Mouse (Mus musculus): Measurements from ENCODE around the gene Eef1akmt2. TPM values are rescaled to one million over a fixed set of nuclear protein-coding genes. Genes with fewer than 3 reads are reported as not detected.

Eef1akmt2 gene
- polyA plus RNA-seq, 1 experiment from 2014 or later: 24.1 TPM

- Histone ChIP-seq H3K27ac (no peak overlapping the region), H3K4me3 (replicated peaks) (no peak overlapping the region), H3K4me2 (no peak overlapping the region), H3K36me3 (peaks cover 4% of the 10 kb centered on the region; the same call in 1 of the 2 replicates), H3K9ac (no peak overlapping the region), H3K27me3 (no peaks in the 10 kb centered on the region), H3K9me3 (replicated peaks) (no peaks in the 10 kb centered on the region), H3K4me1 (replicated peaks) (no peaks in the 10 kb centered on the region; the same call in 1 of the 2 replicates)
- ATAC-seq (ENCODE audit: low read depth) (no peak), DNase-seq (no peak)
- 70% methylated on average over 3 of the region's 3 CpGs for WGBS (ENCODE audit: insufficient replicate concordance)
Observed at GRCm38 (mm10) chr7:132820692-132821091, 31.8 kb downstream of the Eef1akmt2 start.

DNA sequence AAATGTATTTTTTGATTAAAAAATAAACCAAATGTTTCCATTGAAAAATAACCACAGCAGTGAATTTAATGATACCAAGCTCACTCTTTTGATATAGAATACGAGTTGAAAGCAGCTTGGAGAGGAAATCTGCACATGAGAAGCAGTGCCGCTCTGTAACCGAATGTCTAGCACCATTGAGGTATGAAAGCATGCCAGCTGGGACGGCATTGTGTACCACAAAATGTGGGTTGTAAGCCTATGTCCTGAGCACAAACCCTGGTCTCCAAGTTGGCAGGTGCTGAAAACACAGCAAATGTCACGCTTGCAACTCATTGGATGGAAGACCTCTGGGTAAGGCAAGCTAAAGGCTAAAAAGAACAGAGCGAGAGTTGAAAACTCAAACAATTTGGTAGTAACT, 35.4 kb downstream of the Eef1akmt2 start:
- Histone ChIP-seq H3K36me3 (no peaks in the 10 kb centered on the region), H3K27ac (no peak overlapping the region), H3K9me3 (replicated peaks) (no peaks in the 10 kb centered on the region), H3K9ac (no peak overlapping the region), H3K4me2 (no peak overlapping the region), H3K27me3 (peaks cover 14% of the 10 kb centered on the region), H3K4me1 (replicated peaks) (peaks cover 20% of the 10 kb centered on the region), H3K4me3 (replicated peaks) (no peak overlapping the region)
- ATAC-seq (ENCODE audit: low read depth) (no peak), DNase-seq (no peak)
- WGBS (ENCODE audit: insufficient replicate concordance): 82% methylated on average over 6 of the region's 6 CpGs

GRCm38 (mm10) chr7:132816528-132816927, 35.9 kb downstream of the Eef1akmt2 start:
- ATAC-seq (ENCODE audit: low read depth): no peak
- Histone ChIP-seq H3K4me2 (no peak overlapping the region), H3K27ac (no peak overlapping the region), H3K4me1 (replicated peaks) (peaks cover 25% of the 10 kb centered on the region), H3K36me3 (no peaks in the 10 kb centered on the region), H3K9me3 (replicated peaks) (no peaks in the 10 kb centered on the region), H3K9ac (no peak overlapping the region), H3K27me3 (peaks cover 14% of the 10 kb centered on the region), H3K4me3 (replicated peaks) (no peak overlapping the region)
- WGBS (ENCODE audit: insufficient replicate concordance): 71% methylated on average over 2 of the region's 2 CpGs
- DNase-seq: no peak

DNA sequence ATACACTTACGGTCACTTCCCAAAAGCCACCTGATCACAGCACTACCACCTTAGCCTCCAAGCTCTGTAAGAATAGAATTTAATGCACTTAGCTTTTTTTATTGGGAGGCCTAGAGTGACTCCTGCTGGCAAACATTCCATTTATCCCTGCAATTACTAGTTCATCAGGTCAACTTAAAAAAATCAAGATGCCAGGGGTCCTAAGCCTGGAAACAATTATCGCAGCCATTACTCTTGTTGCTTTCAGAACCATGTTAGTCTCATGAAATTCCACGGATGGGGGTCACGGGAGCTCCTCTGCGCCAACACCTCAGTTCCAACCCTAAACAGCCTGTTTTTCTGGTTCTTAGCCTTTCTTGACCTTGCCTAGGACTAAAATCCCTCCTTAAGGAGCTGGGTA, 37.4 kb downstream of the Eef1akmt2 start:
- 83% methylated on average over 5 of the region's 5 CpGs for WGBS (ENCODE audit: insufficient replicate concordance)
- Histone ChIP-seq H3K27me3 (peaks cover 14% of the 10 kb centered on the region), H3K36me3 (no peaks in the 10 kb centered on the region), H3K4me3 (replicated peaks) (no peak overlapping the region), H3K27ac (no peak overlapping the region), H3K4me2 (no peak overlapping the region), H3K9ac (no peak overlapping the region), H3K9me3 (replicated peaks) (no peaks in the 10 kb centered on the region), H3K4me1 (replicated peaks) (peaks cover 39% of the 10 kb centered on the region)
- ATAC-seq (ENCODE audit: low read depth): no peak
- no peak for DNase-seq

- Histone ChIP-seq H3K4me3 (replicated peaks) (peak overlapping the region; percentile 76), H3K9me3 (replicated peaks) (no peaks in the 10 kb centered on the region), H3K4me1 (replicated peaks) (peaks cover 49% of the 10 kb centered on the region), H3K36me3 (no peaks in the 10 kb centered on the region), H3K27ac (no peak overlapping the region), H3K9ac (peak overlapping the region; percentile 82), H3K4me2 (peak overlapping the region; percentile 98), H3K27me3 (peaks cover 14% of the 10 kb centered on the region)
- WGBS (ENCODE audit: insufficient replicate concordance): 3% methylated on average over 7 of the region's 7 CpGs
- ATAC-seq (ENCODE audit: low read depth) (no peak), DNase-seq (no peak)
Observed at GRCm38 (mm10) chr7:132814089-132814450, 38.4 kb downstream of the Eef1akmt2 start.

DNA sequence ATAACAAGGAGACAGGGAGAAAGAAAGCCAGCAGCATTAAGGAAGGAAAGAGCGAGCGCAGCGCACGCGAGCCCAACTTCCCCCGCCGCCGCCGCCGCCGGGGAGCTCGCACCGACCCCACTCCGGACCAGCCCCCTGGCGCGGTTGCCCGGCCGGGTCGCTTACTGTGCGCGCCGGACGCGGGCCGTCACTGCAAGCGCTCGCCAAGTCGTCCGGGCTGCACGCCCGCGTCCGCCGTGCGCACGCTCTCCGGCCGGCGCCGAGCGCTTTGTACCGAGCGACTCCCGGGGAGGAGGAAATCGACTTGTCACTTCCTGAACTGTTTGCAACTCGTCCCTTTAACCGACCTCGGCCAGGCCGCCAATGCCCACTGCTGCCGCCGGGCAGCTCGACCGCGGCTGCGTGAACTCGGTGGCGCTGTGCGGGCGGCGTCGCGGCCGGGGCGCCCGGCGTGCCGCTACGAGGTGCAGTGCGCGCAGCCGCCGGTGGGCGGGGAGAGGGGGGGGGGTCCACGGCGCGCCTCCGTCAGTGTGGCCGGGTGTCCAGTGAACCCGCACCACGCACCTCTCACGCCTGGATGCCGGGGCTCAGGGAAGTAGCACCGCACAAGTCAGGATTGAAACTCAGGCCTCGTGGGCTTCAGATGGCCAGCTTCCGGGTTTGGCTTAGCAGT, 38.9 kb downstream of the Eef1akmt2 start, which contains the start of gene Fam53b:
TSS of gene Fam53b (minus strand) at position 471 of the 673 bp plus-strand sequence.
- Histone ChIP-seq H3K27me3 (peaks cover 14% of the 10 kb centered on the region), H3K4me1 (replicated peaks) (peaks cover 54% of the 10 kb centered on the region), H3K4me2 (peak within 1 kb of the TSS; percentile 98), H3K36me3 (no peaks in the 10 kb centered on the region), H3K27ac (peak within 1 kb of the TSS; percentile 82), H3K9me3 (replicated peaks) (no peaks in the 10 kb centered on the region), H3K9ac (peak within 1 kb of the TSS; percentile 82), H3K4me3 (replicated peaks) (peak within 1 kb of the TSS; percentile 76)
- under 1% methylated on average over 85 of the region's 85 CpGs for WGBS (ENCODE audit: insufficient replicate concordance)
- DNase-seq: no peak
- peak; percentile 50 for ATAC-seq (ENCODE audit: low read depth)

DNA sequence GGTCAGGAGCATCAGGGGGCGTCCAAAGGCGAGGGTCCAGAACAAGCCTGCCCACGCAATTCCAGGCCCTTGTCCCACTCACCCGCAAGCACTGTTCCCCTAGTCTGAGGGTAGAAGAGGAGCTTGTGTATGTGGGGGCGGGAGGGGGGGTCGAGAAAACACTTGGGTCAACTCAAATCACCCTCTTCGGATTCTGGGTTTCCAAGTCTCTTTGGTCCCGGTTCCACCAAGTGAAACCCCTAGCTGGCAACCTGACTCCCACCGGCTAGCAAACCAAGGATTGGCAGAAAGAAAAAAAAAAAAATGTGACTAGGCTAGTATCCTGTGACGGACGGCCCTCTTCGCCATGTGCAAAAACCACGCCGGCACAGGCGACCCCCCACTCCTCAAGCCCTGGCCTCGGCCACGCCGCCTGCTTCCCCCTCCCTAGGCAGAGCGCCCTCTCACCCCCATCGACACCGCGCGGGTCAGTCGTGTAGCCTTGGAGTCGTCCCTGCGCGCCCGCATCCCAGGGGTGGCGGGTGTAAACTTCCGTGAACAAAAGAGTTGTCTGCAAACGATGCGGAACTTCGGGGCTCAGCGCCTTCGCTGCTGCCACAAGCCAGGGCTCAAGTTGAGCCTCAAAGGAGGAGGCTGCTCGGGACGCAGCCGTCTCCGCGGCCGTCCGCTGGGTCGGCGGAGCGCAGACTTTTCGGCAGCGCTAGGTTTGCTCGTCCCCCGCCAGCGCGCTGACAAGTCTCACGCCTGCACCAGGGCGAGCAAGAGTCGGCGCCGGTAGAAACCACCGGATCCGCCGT, 39.7 kb downstream of the Eef1akmt2 start:
- ATAC-seq (ENCODE audit: low read depth) (peak; percentile 39), DNase-seq (peak; percentile 42)
- Histone ChIP-seq H3K27ac (peak overlapping the region; percentile 82), H3K4me3 (replicated peaks) (peak overlapping the region; percentile 76), H3K36me3 (no peaks in the 10 kb centered on the region), H3K9me3 (replicated peaks) (no peaks in the 10 kb centered on the region), H3K27me3 (peaks cover 14% of the 10 kb centered on the region), H3K9ac (peak overlapping the region; percentile 82), H3K4me1 (replicated peaks) (peaks cover 62% of the 10 kb centered on the region), H3K4me2 (peak overlapping the region; percentile 98)
- WGBS (ENCODE audit: insufficient replicate concordance): under 1% methylated on average over 59 of the region's 59 CpGs

DNA sequence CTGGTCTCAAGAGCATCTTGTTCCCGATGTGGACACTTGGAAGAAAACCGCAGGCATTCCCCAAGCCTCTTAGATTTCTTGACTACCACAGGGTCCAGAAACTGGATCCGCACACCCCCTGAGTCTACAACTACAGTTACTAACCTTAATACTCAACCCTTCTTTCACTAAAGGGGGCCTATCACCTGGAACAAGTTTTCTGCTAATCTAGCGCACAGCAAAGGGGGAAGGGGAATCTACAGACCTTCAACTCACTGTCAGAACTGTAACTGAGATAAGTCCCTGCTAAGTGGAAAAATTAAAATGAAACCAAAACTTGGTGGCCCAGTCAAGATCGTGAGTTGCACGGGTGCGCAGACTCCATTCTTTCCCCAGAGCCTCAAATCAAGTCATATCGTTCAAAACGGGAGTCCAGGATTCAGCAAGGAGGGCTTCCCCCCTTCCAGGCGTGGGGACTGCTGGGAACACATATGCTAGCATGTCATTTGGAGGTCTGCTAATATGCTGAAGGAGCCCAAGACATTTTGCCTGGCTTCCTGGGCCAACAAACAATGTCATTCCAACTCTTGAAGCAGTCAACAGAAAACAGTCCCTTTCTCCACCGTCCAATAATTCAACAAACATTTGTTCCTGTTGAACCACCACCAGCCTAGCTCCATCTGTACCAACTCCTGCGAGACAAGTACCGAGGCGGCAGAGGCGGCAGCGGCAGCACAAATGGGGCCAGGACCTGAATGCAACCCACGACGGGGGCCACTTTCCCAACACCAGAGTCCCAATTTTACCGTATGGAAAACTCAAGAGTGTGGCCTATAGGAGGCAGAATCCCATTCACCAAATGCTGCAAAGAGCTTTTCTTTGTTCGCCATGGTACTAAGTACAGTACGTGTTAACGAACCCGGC, 40.5 kb downstream of the Eef1akmt2 start:
- Histone ChIP-seq H3K9ac (peak overlapping the region; percentile 82), H3K4me2 (peak overlapping the region; percentile 98), H3K4me3 (replicated peaks) (peak overlapping the region; percentile 76), H3K27ac (peak overlapping the region; percentile 82), H3K27me3 (peaks cover 14% of the 10 kb centered on the region), H3K4me1 (replicated peaks) (peaks cover 70% of the 10 kb centered on the region), H3K36me3 (no peaks in the 10 kb centered on the region), H3K9me3 (replicated peaks) (no peaks in the 10 kb centered on the region)
- DNase-seq (no peak), ATAC-seq (ENCODE audit: low read depth) (peak; percentile 21; the same call in 1 of the 2 replicates)
- 4% methylated on average over 23 of the region's 23 CpGs for WGBS (ENCODE audit: insufficient replicate concordance)

DNA sequence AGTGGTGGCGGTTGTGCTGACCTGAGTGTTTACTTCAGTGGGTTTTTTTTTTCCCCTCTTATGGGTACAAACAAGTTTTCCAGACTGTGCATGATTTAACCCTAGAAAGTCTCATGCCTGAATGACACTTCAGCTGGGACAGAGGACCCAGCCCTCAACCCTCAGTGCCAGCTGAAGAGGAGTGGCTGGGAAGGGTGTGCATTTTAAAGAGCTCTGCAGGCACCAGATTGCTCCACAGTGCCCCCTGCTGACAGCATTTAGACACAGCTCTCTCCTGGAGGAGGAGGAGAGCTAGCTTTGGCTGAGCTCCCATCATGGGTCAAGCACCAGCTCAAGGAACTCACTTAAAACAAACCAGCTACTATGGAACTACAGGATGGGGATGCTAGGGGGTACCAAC, 41.6 kb downstream of the Eef1akmt2 start:
- peaks cover 14% of the 10 kb centered on the region for H3K27me3 ChIP-seq
- peak; percentile 75 for ATAC-seq (ENCODE audit: low read depth)
- H3K4me1 ChIP-seq (replicated peaks): peaks cover 81% of the 10 kb centered on the region
- no peaks in the 10 kb centered on the region for H3K9me3 ChIP-seq (replicated peaks)
- H3K4me3 ChIP-seq (replicated peaks): peak overlapping the region; percentile 76
- H3K36me3 ChIP-seq: no peaks in the 10 kb centered on the region
- H3K4me2 ChIP-seq: peak overlapping the region; percentile 98
- H3K9ac ChIP-seq: peak overlapping the region; percentile 82; the same call in 1 of the 2 replicates
- 81% methylated on average over 1 of the region's 1 CpGs for WGBS (ENCODE audit: insufficient replicate concordance)
- peak; percentile 79 for DNase-seq
- H3K27ac ChIP-seq: peak overlapping the region; percentile 70; the same call in 1 of the 2 replicates

DNA sequence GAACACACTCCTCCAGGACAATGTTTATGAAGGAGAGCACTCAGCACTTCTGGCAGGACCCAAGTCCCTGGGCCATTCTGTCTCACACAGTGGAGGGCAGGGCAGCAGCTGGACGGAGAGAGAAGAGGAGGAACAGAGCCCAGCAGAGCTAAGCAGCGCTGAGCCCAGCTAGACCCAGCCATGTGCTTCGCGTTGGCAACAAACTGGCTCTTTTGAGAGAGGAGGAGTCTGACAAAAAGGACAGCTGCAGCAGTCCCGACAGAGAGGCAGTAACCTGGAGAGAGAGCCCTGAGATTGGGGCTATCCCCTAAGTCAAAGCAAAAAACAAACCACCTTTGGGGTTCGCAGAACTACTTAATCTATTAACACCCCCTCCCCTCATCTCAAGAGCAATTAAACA, 42.1 kb downstream of the Eef1akmt2 start:
- no peak for DNase-seq
- no peaks in the 10 kb centered on the region for H3K9me3 ChIP-seq (replicated peaks)
- no peak for ATAC-seq (ENCODE audit: low read depth)
- no peak overlapping the region for H3K4me3 ChIP-seq (replicated peaks)
- H3K27me3 ChIP-seq: peaks cover 14% of the 10 kb centered on the region
- no peak overlapping the region for H3K4me2 ChIP-seq
- 43% methylated on average over 6 of the region's 6 CpGs for WGBS (ENCODE audit: insufficient replicate concordance)
- H3K9ac ChIP-seq: peak overlapping the region; percentile 44; the same call in 1 of the 2 replicates
- H3K36me3 ChIP-seq: no peaks in the 10 kb centered on the region
- peaks cover 86% of the 10 kb centered on the region for H3K4me1 ChIP-seq (replicated peaks)
- H3K27ac ChIP-seq: peak overlapping the region; percentile 70

GRCm38 (mm10) chr7:132809721-132810120, 42.8 kb downstream of the Eef1akmt2 start:
- no peaks in the 10 kb centered on the region for H3K36me3 ChIP-seq
- no peak overlapping the region for H3K4me3 ChIP-seq (replicated peaks)
- peak overlapping the region; percentile 58; the same call in 1 of the 2 replicates for H3K9ac ChIP-seq
- peak overlapping the region; percentile 51 for H3K4me2 ChIP-seq
- H3K27ac ChIP-seq: peak overlapping the region; percentile 81
- 59% methylated on average over 6 of the region's 6 CpGs for WGBS (ENCODE audit: insufficient replicate concordance)
- no peaks in the 10 kb centered on the region for H3K9me3 ChIP-seq (replicated peaks)
- no peak for ATAC-seq (ENCODE audit: low read depth)
- H3K4me1 ChIP-seq (replicated peaks): peaks cover 93% of the 10 kb centered on the region
- H3K27me3 ChIP-seq: peaks cover 14% of the 10 kb centered on the region
- no peak for DNase-seq
